Mouse (Mus musculus): ENCODE measurements around the gene Creg1.

GRCm38 (mm10) chr1:165789963-165790362 is 26.4 kb downstream of the Creg1 start:
- no peak for TF ChIP-seq CTCF (IDR thresholded peaks at IDR 0.05; ENCODE audit: low read depth)
- no peak for TF ChIP-seq EP300 (IDR thresholded peaks at IDR 0.05; ENCODE audit: low read depth)
